Mouse (Mus musculus): ENCODE results near the gene Slc2a1.

- TF ChIP-seq CTCF (IDR thresholded peaks at IDR 0.05; ENCODE audit: control insufficient read depth, insufficient read depth, insufficient read length), result no peak
- no peak for TF ChIP-seq MAX (IDR thresholded peaks at IDR 0.05)
- no peak for TF ChIP-seq MYOD1 (IDR thresholded peaks at IDR 0.05; ENCODE audit: control insufficient read depth, insufficient read length, low read depth)
Observed at GRCm38 (mm10) chr4:119072941-119073451, 35.5 kb upstream of the Slc2a1 start.

All from C2C12 (cell line).